Mouse (Mus musculus) bone marrow macrophage, adult 2 months (primary cell): ENCODE measurements around the gene Upk3a.

Source experiments
- CTCF ChIP-seq: IDR thresholded peaks from 2 replicates; pipeline ENCODE4 v1.5.1; 2012; ENCODE audit warnings: low read depth, mild to moderate bottlenecking, low read length, moderate library complexity
- POLR2A ChIP-seq: IDR thresholded peaks from 2 replicates; pipeline ENCODE4 v1.6.1; 2012; ENCODE audit warnings: mild to moderate bottlenecking, low read depth, low read length, borderline replicate concordance

DNA sequence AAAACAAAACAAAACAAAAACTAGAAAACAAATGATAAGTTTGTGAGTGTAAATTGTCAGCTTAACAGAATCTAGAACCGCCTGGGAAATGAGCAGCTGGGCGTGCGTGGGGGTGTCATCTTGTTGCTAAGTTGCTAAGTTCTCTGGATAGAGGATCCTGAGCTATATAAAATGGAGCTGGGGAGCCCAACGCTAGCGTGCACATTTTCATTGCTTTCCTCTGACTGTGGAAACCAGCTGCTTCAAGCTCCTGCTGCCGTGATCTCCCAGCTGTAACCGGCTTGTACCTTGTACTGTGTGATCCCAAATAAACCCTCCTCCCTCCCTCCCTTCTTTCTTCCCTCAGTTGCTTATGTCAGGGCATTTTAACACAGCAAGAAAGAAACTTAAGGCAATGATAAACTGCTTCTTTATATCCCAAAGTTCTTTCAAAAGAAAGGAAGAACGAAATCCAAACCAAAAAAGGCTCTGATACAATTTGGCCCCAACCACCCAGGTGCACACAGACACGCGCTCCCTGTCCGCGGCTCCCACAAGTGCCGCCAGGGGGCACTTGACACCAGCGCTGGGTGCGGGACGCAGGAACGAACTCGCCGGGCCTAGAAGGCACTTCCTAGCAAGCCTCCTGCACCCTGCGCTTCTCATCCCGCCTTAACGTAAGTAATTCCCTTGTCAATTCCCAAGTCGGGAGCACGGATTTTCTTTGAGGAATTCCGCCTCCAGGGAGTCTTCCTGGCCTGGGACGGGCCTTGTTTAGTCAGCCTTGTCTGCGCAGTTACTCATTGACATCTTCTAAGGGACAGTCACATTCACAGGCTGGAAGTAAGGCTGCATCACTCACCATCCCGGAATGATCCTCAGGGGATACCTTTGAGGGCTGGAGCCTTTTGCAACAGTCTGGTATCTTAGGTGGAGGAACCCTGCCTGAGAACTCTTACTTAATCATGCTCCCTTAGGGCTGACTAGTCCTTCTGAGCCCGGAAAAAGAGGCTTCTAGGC, 15.7 kb upstream of the Upk3a start:
- TF ChIP-seq POLR2A, result no peak
- TF ChIP-seq CTCF, result peak; percentile 61
